Mouse (Mus musculus) intestine, embryonic 14.5 days (tissue): ENCODE measurements around the gene Ndc80. TPM values are rescaled to one million over a fixed set of nuclear protein-coding genes. Genes with fewer than 3 reads are reported as not detected.
"Not testable (repeated sequence)": the region's sequence is repeated elsewhere in the genome, so short reads cannot be mapped to it uniquely, and the experiment has no call there.

ENCODE experiments used
- ATAC-seq: fragments of 200-750 bp; cut with Nextera tagmentation; replicated peaks from 2 replicates; pipeline ENCODE4 v1.8.0; 2017; ENCODE audit warnings: low read depth, moderate number of reproducible peaks, moderate TSS enrichment, moderate library complexity; ENCODE audit not compliant: low FRiP score, low TSS enrichment
- DNase-seq: peaks from one replicate; pipeline ENCODE4 v3.0.0-alpha.2; 2018; ENCODE audit warnings: low spot score
- H3K27ac ChIP-seq: fragments of 300-500 bp; sonication (generic); 2 replicates; pipeline ENCODE4 v1.5.1; 2014; ENCODE audit warnings: low read depth, mild to moderate bottlenecking, control low read depth
- H3K27me3 ChIP-seq: fragments of 300-500 bp; sonication (generic); replicated peaks from 2 replicates; pipeline ENCODE4 v1.6.1; 2014; ENCODE audit warnings: low read length, control low read depth; ENCODE audit not compliant: control insufficient read depth, insufficient read depth
- H3K36me3 ChIP-seq: fragments of 300-500 bp; sonication (generic); 2 replicates; pipeline ENCODE4 v1.6.1; 2014; ENCODE audit warnings: low read length, control low read depth; ENCODE audit not compliant: control insufficient read depth, insufficient read depth
- H3K4me1 ChIP-seq: fragments of 300-500 bp; sonication (generic); replicated peaks from 2 replicates; pipeline ENCODE4 v1.6.1; 2014; ENCODE audit warnings: low read length, control low read depth, mixed read lengths; ENCODE audit not compliant: control insufficient read depth, insufficient read depth
- H3K4me2 ChIP-seq: fragments of 300-500 bp; sonication (generic); 2 replicates; pipeline ENCODE4 v1.6.1; 2014; ENCODE audit warnings: low read length
- H3K4me3 ChIP-seq: fragments of 300-500 bp; sonication (generic); 2 replicates; pipeline ENCODE4 v1.5.1; 2014; ENCODE audit warnings: low read depth, low read length, control low read depth, mixed read lengths
- H3K9ac ChIP-seq: fragments of 300-500 bp; sonication (generic); 2 replicates; pipeline ENCODE4 v1.6.1; 2014; ENCODE audit warnings: mild to moderate bottlenecking, low read length
- H3K9me3 ChIP-seq: fragments of 300-500 bp; sonication (generic); 2 replicates; pipeline ENCODE4 v1.6.1; 2016; ENCODE audit warnings: low read length, control low read depth; ENCODE audit not compliant: control insufficient read depth
- WGBS: fragments of 180-500 bp; shearing (Covaris S2); extraction: QIAGEN DNeasy Blood & Tissue Kit; methylation state at CpG from one replicate; pipeline ENCODE4 v1.1.7; 2014; 5-methylcytosine and 5-hydroxymethylcytosine counted together
- polyA plus RNA-seq: library from polyadenylated mRNA; unstranded; fragments of >200 nt; fragmentation: Nextera tagmentation; extraction: Ambion mirVana; gene quantifications from 2 replicates; pipeline ENCODE4 v1.2.1, GENCODE M21; 2014

Ndc80 gene
- polyA plus RNA-seq, 1 experiment from 2014 or later: 38.0 TPM

DNA sequence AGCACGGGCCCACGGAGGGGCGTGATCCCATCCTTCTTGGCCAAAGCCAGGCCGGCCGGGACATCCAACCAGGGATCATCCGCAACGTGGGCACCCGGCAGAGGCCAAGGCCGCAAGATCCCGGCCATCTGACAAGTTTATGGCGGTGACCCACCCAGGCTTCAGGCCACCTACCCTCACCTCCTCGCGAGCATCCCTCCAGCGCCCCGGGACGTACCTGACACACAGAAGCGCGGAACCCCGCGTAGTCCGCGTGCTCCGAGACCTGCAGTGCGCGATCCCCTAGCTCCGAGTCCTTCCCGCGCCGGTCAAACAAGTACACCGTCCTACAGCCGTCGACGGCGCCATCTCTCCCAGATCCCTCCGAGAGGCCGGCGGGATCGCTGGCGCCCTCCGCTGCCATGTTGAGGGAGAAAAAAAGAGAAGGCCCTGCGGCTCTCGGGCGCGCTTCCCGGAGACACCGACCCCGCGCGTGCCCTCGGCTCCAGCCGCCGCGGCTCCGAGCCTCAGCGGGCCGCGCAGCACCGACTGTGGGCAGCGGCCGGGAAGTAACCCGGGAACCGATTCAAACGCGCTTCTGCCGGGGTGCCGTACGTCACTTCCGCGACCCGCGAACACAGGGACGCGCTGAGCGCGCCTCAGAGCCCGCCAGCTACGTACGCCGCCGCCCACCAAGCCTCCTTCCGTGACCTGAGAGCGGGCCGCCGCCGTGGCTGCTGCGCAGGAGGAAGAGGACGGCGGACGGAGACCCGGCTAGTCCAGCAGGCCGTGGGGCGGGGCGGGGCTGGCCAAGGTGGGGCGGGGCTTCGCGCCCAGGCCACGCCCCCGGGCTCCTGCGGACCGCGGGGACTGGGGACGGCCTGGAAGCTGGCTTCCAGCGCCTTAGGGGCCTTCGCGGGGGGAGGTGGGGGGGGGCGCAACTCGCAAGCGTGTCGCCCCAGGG is 51.6 kb downstream of the Ndc80 start, which contains the start of gene Smchd1:
TSS of gene Smchd1 (minus strand) at position 582 of the 943 bp plus-strand sequence.
- peak; percentile 92 for DNase-seq
- Histone ChIP-seq H3K4me1 (peaks cover 9% of the 10 kb centered on the region; the same call in 1 of the 2 replicates), H3K36me3 (no peaks in the 10 kb centered on the region), H3K9me3 (no peaks in the 10 kb centered on the region), H3K9ac (peak within 1 kb of the TSS; percentile 64), H3K27me3 (no peaks in the 10 kb centered on the region), H3K4me2 (peak within 1 kb of the TSS; percentile 52), H3K4me3 (peak within 1 kb of the TSS; percentile 86), H3K27ac (peak within 1 kb of the TSS; percentile 86)
- under 1% methylated on average over 83 of the region's 109 CpGs for WGBS
- peak; percentile 93 for ATAC-seq

DNA sequence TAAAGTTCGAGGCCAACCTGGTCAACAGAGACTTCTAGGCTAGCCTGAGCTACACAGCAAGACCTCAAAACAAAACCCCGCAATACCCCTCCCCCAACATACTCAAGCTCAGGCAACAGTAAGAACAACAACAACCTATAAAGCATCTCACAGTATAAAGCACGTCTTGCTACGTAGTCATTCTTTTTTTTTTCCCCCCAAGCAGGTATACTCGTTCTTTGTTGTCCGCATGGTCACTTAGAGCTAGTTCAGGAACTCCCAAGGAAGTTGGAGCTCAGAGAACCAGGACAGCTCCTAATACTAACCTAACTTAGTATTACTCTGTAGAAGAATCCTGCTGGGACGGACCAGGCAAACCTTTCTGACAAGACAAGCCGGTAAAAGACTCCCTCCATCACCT is 52.5 kb downstream of the Ndc80 start:
- Histone ChIP-seq H3K4me1 (peaks cover 9% of the 10 kb centered on the region; the same call in 1 of the 2 replicates), H3K4me2 (peak overlapping the region; percentile 52), H3K36me3 (no peaks in the 10 kb centered on the region), H3K27me3 (no peaks in the 10 kb centered on the region), H3K9me3 (no peaks in the 10 kb centered on the region), H3K27ac (no peak overlapping the region), H3K9ac (peak overlapping the region; percentile 64), H3K4me3 (peak overlapping the region; percentile 86)
- 14% methylated on average over 8 of the region's 8 CpGs for WGBS
- DNase-seq (no peak), ATAC-seq (no peak)

DNA sequence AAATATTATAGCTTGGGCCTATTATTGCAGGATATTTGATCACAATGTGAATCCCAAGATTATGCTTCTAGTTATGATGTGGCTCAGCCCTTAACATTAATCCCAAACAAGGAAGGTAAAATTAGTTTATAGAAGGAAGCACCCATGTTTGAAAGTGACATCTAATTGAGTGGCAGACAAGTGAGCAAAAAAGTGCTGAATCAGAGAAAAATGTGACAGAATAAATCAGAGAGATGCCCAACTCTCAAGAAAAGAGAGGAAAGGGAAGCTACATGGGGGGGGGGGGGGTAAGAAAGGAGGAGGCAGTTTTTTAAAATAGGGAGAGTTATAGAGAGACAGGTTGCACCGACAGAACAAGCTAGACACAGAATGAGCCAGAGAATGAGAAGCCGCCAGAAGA is 55.4 kb downstream of the Ndc80 start:
- WGBS: 61% methylated on average over 2 of the region's 2 CpGs
- Histone ChIP-seq H3K4me2 (no peak overlapping the region), H3K9ac (no peak overlapping the region), H3K4me3 (no peak overlapping the region), H3K9me3 (no peaks in the 10 kb centered on the region), H3K36me3 (no peaks in the 10 kb centered on the region), H3K27ac (no peak overlapping the region), H3K27me3 (no peaks in the 10 kb centered on the region), H3K4me1 (peaks cover 6% of the 10 kb centered on the region; the same call in 1 of the 2 replicates)
- ATAC-seq (no peak), DNase-seq (no peak)

DNA sequence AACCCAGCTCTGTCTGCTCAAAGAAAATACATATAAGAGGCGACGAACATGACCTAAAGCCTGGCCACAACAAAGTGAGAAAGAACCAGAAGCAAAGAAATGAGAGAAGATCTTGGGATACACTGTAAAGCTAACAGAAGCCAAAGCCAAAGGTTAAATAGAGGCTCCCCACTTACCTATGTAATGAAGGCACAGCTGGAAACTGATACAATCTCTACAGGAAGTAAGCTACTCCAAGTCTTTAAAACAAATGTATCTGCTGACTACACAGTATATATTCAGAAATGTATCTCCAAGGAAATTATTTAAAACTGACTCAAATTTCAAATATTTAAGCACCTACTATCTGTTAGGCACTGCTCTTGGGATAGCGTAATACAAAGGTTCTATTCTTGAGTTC is 66.3 kb downstream of the Ndc80 start:
- ATAC-seq (no peak), DNase-seq (no peak)
- H3K27me3 ChIP-seq: no peaks in the 10 kb centered on the region
- no peak overlapping the region for H3K4me3 ChIP-seq
- H3K4me1 ChIP-seq: no peaks in the 10 kb centered on the region
- no peaks in the 10 kb centered on the region for H3K9me3 ChIP-seq
- H3K4me2 ChIP-seq: no peak overlapping the region
- over 99% methylated on average over 3 of the region's 3 CpGs for WGBS
- no peak overlapping the region for H3K27ac ChIP-seq
- H3K36me3 ChIP-seq: peaks cover 63% of the 10 kb centered on the region
- no peak overlapping the region for H3K9ac ChIP-seq

DNA sequence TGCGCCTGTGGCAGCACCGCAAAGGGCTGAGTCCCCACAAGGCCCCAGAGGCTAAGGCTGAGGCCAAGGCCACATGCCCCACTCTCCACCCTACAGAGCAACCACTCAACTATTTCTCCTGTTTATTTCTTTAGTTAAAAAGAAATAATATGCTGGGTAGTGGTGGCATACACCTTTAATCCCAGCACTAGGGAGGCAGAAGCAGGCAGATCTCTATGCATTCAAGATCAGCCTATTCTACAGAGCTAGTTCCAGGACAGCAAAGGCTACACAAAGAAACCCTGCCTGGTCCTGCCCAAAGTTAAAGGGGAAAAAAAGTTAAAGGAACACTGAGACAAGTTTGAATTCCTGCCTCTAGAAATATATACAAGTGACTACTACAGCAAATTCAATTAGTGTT is 66.8 kb downstream of the Ndc80 start, which contains the start of gene Gm4707:
TSS of gene Gm4707 (minus strand) at position 101 of the 400 bp plus-strand sequence.
- no peak within 1 kb of the TSS for H3K4me3 ChIP-seq
- H3K36me3 ChIP-seq: peaks cover 68% of the 10 kb centered on the region
- no peaks in the 10 kb centered on the region for H3K9me3 ChIP-seq
- H3K4me2 ChIP-seq: no peak within 1 kb of the TSS
- ATAC-seq (no peak), DNase-seq (no peak)
- 98% methylated on average over 2 of the region's 2 CpGs for WGBS
- H3K27ac ChIP-seq: no peak within 1 kb of the TSS
- H3K27me3 ChIP-seq: no peaks in the 10 kb centered on the region
- no peak within 1 kb of the TSS for H3K9ac ChIP-seq
- H3K4me1 ChIP-seq: no peaks in the 10 kb centered on the region

DNA sequence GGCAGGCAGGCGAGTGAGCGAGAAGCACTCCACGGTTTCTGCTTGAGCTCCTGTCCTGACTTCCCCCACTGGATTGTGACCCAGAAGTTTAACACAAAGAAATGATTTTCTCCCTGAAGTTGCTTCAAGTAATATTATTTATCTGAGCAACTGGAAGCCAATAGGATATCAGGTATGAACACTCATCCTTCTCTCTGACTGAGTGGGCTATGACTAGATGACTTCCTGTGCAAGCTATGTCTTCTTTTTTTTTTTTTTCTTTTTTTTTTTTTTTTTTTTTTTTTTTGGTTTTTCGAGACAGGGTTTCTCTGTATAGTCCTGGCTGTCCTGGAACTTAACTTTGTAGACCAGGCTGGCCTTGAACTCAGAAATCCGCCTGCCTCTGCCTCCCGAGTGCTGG is 69.3 kb downstream of the Ndc80 start:
- H3K4me3 ChIP-seq, H3K27me3 ChIP-seq, H3K9me3 ChIP-seq, ATAC-seq, H3K27ac ChIP-seq, H3K4me1 ChIP-seq, DNase-seq, H3K9ac ChIP-seq, H3K4me2 ChIP-seq: not testable (repeated sequence)
- H3K36me3 ChIP-seq: peaks cover 62% of the 10 kb centered on the region
- WGBS: 95% methylated on average over 6 of the region's 6 CpGs

Other genes starting within 250 kb of the Ndc80 start
- 0.66 and 1.4 TPM in 2 replicates for gene Emilin2, start 214.9 kb downstream of the Ndc80 start, polyA plus RNA-seq
- gene Gm4707, start 66.9 kb downstream of the Ndc80 start, polyA plus RNA-seq: 4.2 and 4.3 TPM in 2 replicates
- gene Smchd1, start 51.5 kb downstream of the Ndc80 start, polyA plus RNA-seq: 81.8 and 83.5 TPM in 2 replicates
- gene Spdya, start 25.2 kb upstream of the Ndc80 start, polyA plus RNA-seq: 0.73 and 0.99 TPM in 2 replicates
- gene Wdr43, start 89.0 kb upstream of the Ndc80 start, polyA plus RNA-seq: 104 and 110 TPM in 2 replicates
- gene Togaram2, start 146.4 kb upstream of the Ndc80 start, polyA plus RNA-seq: 0.24 and 0.38 TPM in 2 replicates
- not detected in 2 replicates for gene Pcare, start 226.0 kb upstream of the Ndc80 start, polyA plus RNA-seq
- 4.7 and 5.1 TPM in 2 replicates for gene Clip4, start 241.6 kb upstream of the Ndc80 start, polyA plus RNA-seq